Mouse (Mus musculus) hindbrain, embryonic 13.5 days (tissue): ENCODE results near the gene Shbg. TPM values are rescaled to one million over a fixed set of nuclear protein-coding genes. Genes with fewer than 3 reads are reported as not detected.

Experiments
- ATAC-seq: fragments of 200-750 bp; cut with Nextera tagmentation; 2 replicates; pipeline ENCODE4 v1.8.0; 2017; ENCODE audit warnings: moderate TSS enrichment; ENCODE audit not compliant: low FRiP score
- H3K27ac ChIP-seq: fragments of 300-500 bp; sonication (generic); 2 replicates; pipeline ENCODE4 v1.5.1; 2015; ENCODE audit warnings: inconsistent platforms, mild to moderate bottlenecking, moderate library complexity
- H3K27me3 ChIP-seq: fragments of 300-500 bp; sonication (generic); 2 replicates; pipeline ENCODE4 v1.6.1; 2015; ENCODE audit warnings: mild to moderate bottlenecking, inconsistent platforms
- H3K36me3 ChIP-seq: fragments of 300-500 bp; sonication (generic); 2 replicates; pipeline ENCODE4 v1.6.1; 2015; ENCODE audit warnings: mild to moderate bottlenecking, inconsistent platforms
- H3K4me1 ChIP-seq: fragments of 300-500 bp; sonication (generic); replicated peaks from 2 replicates; pipeline ENCODE4 v1.6.1; 2015; ENCODE audit warnings: inconsistent platforms
- H3K4me2 ChIP-seq: fragments of 300-500 bp; sonication (generic); 2 replicates; pipeline ENCODE4 v1.6.1; 2015; ENCODE audit warnings: inconsistent platforms, mild to moderate bottlenecking, moderate library complexity
- H3K4me3 ChIP-seq: fragments of 300-500 bp; sonication (generic); 2 replicates; pipeline ENCODE4 v1.5.1; 2015; ENCODE audit warnings: mild to moderate bottlenecking, inconsistent platforms
- H3K9ac ChIP-seq: fragments of 300-500 bp; sonication (generic); 2 replicates; pipeline ENCODE4 v1.6.1; 2015; ENCODE audit warnings: mild to moderate bottlenecking, inconsistent platforms
- H3K9me3 ChIP-seq: fragments of 300-500 bp; sonication (generic); 2 replicates; pipeline ENCODE4 v1.6.1; 2016; ENCODE audit warnings: inconsistent platforms
- WGBS: fragments of 180-500 bp; shearing (Covaris S2); methylation state at CpG from one replicate; pipeline ENCODE4 v1.1.7; 2015; 5-methylcytosine and 5-hydroxymethylcytosine counted together
- polyA plus RNA-seq: library from polyadenylated mRNA; unstranded; fragments of >200 nt; fragmentation: Nextera tagmentation; extraction: Ambion mirVana; gene quantifications from 2 replicates; pipeline ENCODE4 v1.2.1, GENCODE M21; 2015

Gene Shbg
- polyA plus RNA-seq, 1 experiment from 2014 or later, result not detected

- Histone ChIP-seq H3K27ac (peak within 1 kb of the TSS; percentile 78), H3K4me1 (peaks cover 35% of the 10 kb centered on the region), H3K27me3 (peaks cover 13% of the 10 kb centered on the region; the same call in 1 of the 2 replicates), H3K36me3 (peaks cover 13% of the 10 kb centered on the region), H3K9ac (peak within 1 kb of the TSS; percentile 89), H3K9me3 (no peaks in the 10 kb centered on the region), H3K4me2 (peak within 1 kb of the TSS; percentile 100), H3K4me3 (peak within 1 kb of the TSS; percentile 73)
- ATAC-seq, result peak; percentile 90
- 3% methylated on average over 32 of the region's 32 CpGs for WGBS
Observed at GRCm38 (mm10) chr11:69605726-69606490, 11.8 kb downstream of the Shbg start, which contains the start of gene Atp1b2. Gene Atp1b2 (minus strand): TSS chr11:69605942.

- peak; percentile 44; the same call in 1 of the 2 replicates for ATAC-seq
- Histone ChIP-seq H3K4me1 (peaks cover 43% of the 10 kb centered on the region), H3K36me3 (peaks cover 13% of the 10 kb centered on the region), H3K9ac (peak overlapping the region; percentile 89), H3K27ac (peak overlapping the region; percentile 78), H3K4me3 (peak overlapping the region; percentile 73), H3K9me3 (no peaks in the 10 kb centered on the region), H3K4me2 (peak overlapping the region; percentile 100), H3K27me3 (peaks cover 13% of the 10 kb centered on the region; the same call in 1 of the 2 replicates)
- under 1% methylated on average over 71 of the region's 73 CpGs for WGBS
Observed at GRCm38 (mm10) chr11:69604795-69605664, 12.7 kb downstream of the Shbg start.

- whole genome bisulfite sequencing, result 60% methylated on average over 3 of the region's 3 CpGs
- 0 out of 2 replicates have a peak, but pooled peaks have one; percentile 6 for ATAC-seq
- H3K4me1 ChIP-seq, result peaks cover 50% of the 10 kb centered on the region
Observed at GRCm38 (mm10) chr11:69604347-69604746, 13.4 kb downstream of the Shbg start.

GRCm38 (mm10) chr11:69603516-69603915, 14.2 kb downstream of the Shbg start:
- no peaks in the 10 kb centered on the region for H3K9me3 ChIP-seq
- H3K4me3 ChIP-seq, result peak overlapping the region; percentile 73; the same call in 1 of the 2 replicates
- H3K36me3 ChIP-seq, result peaks cover 13% of the 10 kb centered on the region
- no peak overlapping the region for H3K9ac ChIP-seq
- peak overlapping the region; percentile 100 for H3K4me2 ChIP-seq
- ATAC-seq, result no peak
- peaks cover 52% of the 10 kb centered on the region for H3K4me1 ChIP-seq
- H3K27ac ChIP-seq, result 0 out of 2 replicates have a peak overlapping the region, but pooled peaks have one; percentile 23
- H3K27me3 ChIP-seq, result peaks cover 13% of the 10 kb centered on the region; the same call in 1 of the 2 replicates
- 77% methylated on average over 8 of the region's 8 CpGs for WGBS

More at GRCm38 (mm10) chr11:69604347-69604746, 13.4 kb downstream of the Shbg start:
- Histone ChIP-seq H3K36me3 (peaks cover 13% of the 10 kb centered on the region), H3K4me3 (peak overlapping the region; percentile 73), H3K27me3 (peaks cover 13% of the 10 kb centered on the region; the same call in 1 of the 2 replicates), H3K9me3 (no peaks in the 10 kb centered on the region), H3K9ac (peak overlapping the region; percentile 89), H3K4me2 (peak overlapping the region; percentile 100), H3K27ac (peak overlapping the region; percentile 78)

GRCm38 (mm10) chr11:69601768-69602167, 15.9 kb downstream of the Shbg start:
- ATAC-seq, result no peak
- no peaks in the 10 kb centered on the region for H3K9me3 ChIP-seq
- no peak overlapping the region for H3K4me2 ChIP-seq
- H3K27ac ChIP-seq, result no peak overlapping the region
- no peak overlapping the region for H3K4me3 ChIP-seq
- WGBS, result 77% methylated on average over 3 of the region's 3 CpGs
- H3K27me3 ChIP-seq, result peaks cover 13% of the 10 kb centered on the region; the same call in 1 of the 2 replicates
- H3K36me3 ChIP-seq, result peaks cover 13% of the 10 kb centered on the region
- H3K4me1 ChIP-seq, result peaks cover 52% of the 10 kb centered on the region
- no peak overlapping the region; the same call in 1 of the 2 replicates for H3K9ac ChIP-seq

GRCm38 (mm10) chr11:69600098-69600497, 17.6 kb downstream of the Shbg start:
- peaks cover 47% of the 10 kb centered on the region for H3K4me1 ChIP-seq
- H3K27ac ChIP-seq, result peak overlapping the region; percentile 56
- H3K9me3 ChIP-seq, result no peaks in the 10 kb centered on the region
- peak; percentile 69; the same call in 1 of the 2 replicates for ATAC-seq
- no peak overlapping the region for H3K4me3 ChIP-seq
- H3K36me3 ChIP-seq, result peaks cover 17% of the 10 kb centered on the region
- peak overlapping the region; percentile 55; the same call in 1 of the 2 replicates for H3K9ac ChIP-seq
- whole genome bisulfite sequencing, result 8% methylated on average over 6 of the region's 6 CpGs
- peak overlapping the region; percentile 18; the same call in 1 of the 2 replicates for H3K4me2 ChIP-seq
- H3K27me3 ChIP-seq, result peaks cover 13% of the 10 kb centered on the region; the same call in 1 of the 2 replicates

- Histone ChIP-seq H3K36me3 (peaks cover 21% of the 10 kb centered on the region), H3K4me1 (peaks cover 40% of the 10 kb centered on the region), H3K9me3 (no peaks in the 10 kb centered on the region), H3K4me2 (peak overlapping the region; percentile 18; the same call in 1 of the 2 replicates), H3K4me3 (no peak overlapping the region), H3K9ac (peak overlapping the region; percentile 55), H3K27me3 (peaks cover 13% of the 10 kb centered on the region; the same call in 1 of the 2 replicates), H3K27ac (peak overlapping the region; percentile 56; the same call in 1 of the 2 replicates)
- ATAC-seq, result no peak
- 9% methylated on average over 9 of the region's 9 CpGs for WGBS
Observed at GRCm38 (mm10) chr11:69599436-69599835, 18.3 kb downstream of the Shbg start.

- Histone ChIP-seq H3K9ac (no peak overlapping the region), H3K9me3 (no peaks in the 10 kb centered on the region)
- 97% methylated on average over 6 of the region's 6 CpGs for WGBS
Observed at GRCm38 (mm10) chr11:69594853-69595252, 22.9 kb downstream of the Shbg start.

GRCm38 (mm10) chr11:69592799-69593198, 24.9 kb downstream of the Shbg start:
- no peak overlapping the region for H3K4me3 ChIP-seq
- H3K4me2 ChIP-seq, result no peak overlapping the region
- H3K36me3 ChIP-seq, result peaks cover 65% of the 10 kb centered on the region
- no peak overlapping the region for H3K9ac ChIP-seq
- 90% methylated on average over 4 of the region's 4 CpGs for WGBS
- H3K27me3 ChIP-seq, result no peaks in the 10 kb centered on the region
- no peaks in the 10 kb centered on the region for H3K9me3 ChIP-seq
- H3K27ac ChIP-seq, result no peak overlapping the region
- H3K4me1 ChIP-seq, result no peaks in the 10 kb centered on the region
- no peak for ATAC-seq

More at GRCm38 (mm10) chr11:69594853-69595252, 22.9 kb downstream of the Shbg start:
- Histone ChIP-seq H3K27me3 (no peaks in the 10 kb centered on the region), H3K4me2 (no peak overlapping the region), H3K36me3 (peaks cover 45% of the 10 kb centered on the region), H3K4me1 (peaks cover 7% of the 10 kb centered on the region), H3K4me3 (no peak overlapping the region), H3K27ac (no peak overlapping the region)
- no peak for ATAC-seq

- H3K9ac ChIP-seq, result no peak overlapping the region
- H3K27me3 ChIP-seq, result no peaks in the 10 kb centered on the region
- WGBS, result 82% methylated on average over 7 of the region's 7 CpGs
- no peak overlapping the region for H3K4me3 ChIP-seq
- H3K4me2 ChIP-seq, result no peak overlapping the region
- peak; percentile 72; the same call in 1 of the 2 replicates for ATAC-seq
- no peaks in the 10 kb centered on the region for H3K9me3 ChIP-seq
- no peaks in the 10 kb centered on the region for H3K4me1 ChIP-seq
- peaks cover 73% of the 10 kb centered on the region for H3K36me3 ChIP-seq
- H3K27ac ChIP-seq, result peak overlapping the region; percentile 55; the same call in 1 of the 2 replicates
Observed at GRCm38 (mm10) chr11:69591899-69592637, 25.6 kb downstream of the Shbg start.

GRCm38 (mm10) chr11:69591424-69591823, 26.3 kb downstream of the Shbg start:
- WGBS, result 83% methylated on average over 3 of the region's 3 CpGs
- Histone ChIP-seq H3K4me3 (no peak overlapping the region), H3K9me3 (no peaks in the 10 kb centered on the region), H3K4me2 (no peak overlapping the region), H3K36me3 (peaks cover 73% of the 10 kb centered on the region), H3K9ac (no peak overlapping the region), H3K27ac (no peak overlapping the region), H3K27me3 (no peaks in the 10 kb centered on the region), H3K4me1 (no peaks in the 10 kb centered on the region)
- ATAC-seq, result no peak
